Mouse (Mus musculus): ENCODE measurements at regions not wholly inside any gene's neighbourhood (a gene's known extent, or its start where the extent isn't known, plus 50 kb on each side); places are given as distances from the start of the nearest gene placed in this dataset.
A peak's percentile ranks its signal among the peaks of the same experiment; 100 is the strongest.

- H3K9me3 ChIP-seq (ENCODE audit: control insufficient read depth, low read length): no peaks in the 10 kb centered on the region
- H3K9ac ChIP-seq: no peak overlapping the region
- no peaks in the 10 kb centered on the region for H3K27me3 ChIP-seq (ENCODE audit: control insufficient read depth, insufficient read depth, low read length)
- 84% methylated on average over 9 of the region's 9 CpGs for WGBS
- H3K27ac ChIP-seq: no peak overlapping the region
- no peak overlapping the region for H3K4me2 ChIP-seq (replicated peaks)
- ATAC-seq (ENCODE audit: low FRiP score): no peak
- no peaks in the 10 kb centered on the region for H3K36me3 ChIP-seq (replicated peaks; ENCODE audit: control insufficient read depth, insufficient read depth)
- H3K4me1 ChIP-seq (replicated peaks; ENCODE audit: control insufficient read depth, insufficient read depth, low read length): no peaks in the 10 kb centered on the region
- no peak for DNase-seq (ENCODE audit: low spot score)
- no peak overlapping the region for H3K4me3 ChIP-seq (replicated peaks; ENCODE audit: low read length)
These were observed 78.2 kb upstream of the Fzd7 start for GRCm38 (mm10) chr1:59403831-59404547.

GRCm38 (mm10) chr1:59405370-59405769 lies 76.9 kb upstream of the Fzd7 start:
- H3K9ac ChIP-seq: no peak overlapping the region
- H3K36me3 ChIP-seq (replicated peaks; ENCODE audit: control insufficient read depth, insufficient read depth): no peaks in the 10 kb centered on the region
- 71% methylated on average over 8 of the region's 8 CpGs for WGBS
- DNase-seq (ENCODE audit: low spot score) (no peak), ATAC-seq (ENCODE audit: low FRiP score) (no peak)
- H3K4me3 ChIP-seq (replicated peaks; ENCODE audit: low read length): no peak overlapping the region
- H3K27ac ChIP-seq: no peak overlapping the region
- no peak overlapping the region for H3K4me2 ChIP-seq (replicated peaks)
- no peaks in the 10 kb centered on the region for H3K27me3 ChIP-seq (ENCODE audit: control insufficient read depth, insufficient read depth, low read length)
- no peaks in the 10 kb centered on the region for H3K9me3 ChIP-seq (ENCODE audit: control insufficient read depth, low read length)
- H3K4me1 ChIP-seq (replicated peaks; ENCODE audit: control insufficient read depth, insufficient read depth, low read length): no peaks in the 10 kb centered on the region

DNA sequence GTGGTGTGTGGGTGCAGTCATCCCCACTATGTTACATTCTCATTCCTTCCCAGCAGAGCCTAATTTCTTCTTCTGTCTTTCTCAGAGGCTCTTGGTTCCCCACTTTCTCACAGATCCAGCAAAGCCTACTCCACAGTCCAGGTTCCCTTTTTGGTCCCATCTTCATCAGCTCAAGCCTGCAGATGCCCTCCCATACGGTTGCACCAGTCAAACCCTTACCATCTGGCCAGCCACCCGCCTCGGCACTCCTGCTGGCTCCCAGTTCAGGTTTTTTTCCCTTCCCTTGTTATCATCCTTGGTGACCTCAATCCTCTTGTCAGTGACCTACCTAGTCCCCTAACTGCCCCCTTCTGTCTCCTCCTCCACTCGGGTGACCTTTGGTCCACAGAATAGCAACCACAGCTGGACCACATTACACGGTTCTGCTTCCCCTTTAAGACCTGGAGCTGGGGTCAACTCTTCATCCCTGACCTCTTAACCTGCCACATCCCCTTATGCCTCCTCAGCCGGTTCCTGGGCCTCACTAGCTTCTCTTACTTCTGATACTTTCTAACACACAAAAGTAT lies 75.4 kb upstream of the Fzd7 start:
- H3K36me3 ChIP-seq (replicated peaks; ENCODE audit: control insufficient read depth, insufficient read depth): no peaks in the 10 kb centered on the region
- H3K27me3 ChIP-seq (ENCODE audit: control insufficient read depth, insufficient read depth, low read length): no peaks in the 10 kb centered on the region
- no peak overlapping the region for H3K27ac ChIP-seq
- ATAC-seq (ENCODE audit: low FRiP score): no peak
- no peak for DNase-seq (ENCODE audit: low spot score)
- H3K9ac ChIP-seq: no peak overlapping the region
- H3K9me3 ChIP-seq (ENCODE audit: control insufficient read depth, low read length): no peaks in the 10 kb centered on the region
- WGBS: 13% methylated on average over 6 of the region's 6 CpGs
- H3K4me3 ChIP-seq (replicated peaks; ENCODE audit: low read length): no peak overlapping the region
- no peaks in the 10 kb centered on the region for H3K4me1 ChIP-seq (replicated peaks; ENCODE audit: control insufficient read depth, insufficient read depth, low read length)
- H3K4me2 ChIP-seq (replicated peaks): no peak overlapping the region

DNA sequence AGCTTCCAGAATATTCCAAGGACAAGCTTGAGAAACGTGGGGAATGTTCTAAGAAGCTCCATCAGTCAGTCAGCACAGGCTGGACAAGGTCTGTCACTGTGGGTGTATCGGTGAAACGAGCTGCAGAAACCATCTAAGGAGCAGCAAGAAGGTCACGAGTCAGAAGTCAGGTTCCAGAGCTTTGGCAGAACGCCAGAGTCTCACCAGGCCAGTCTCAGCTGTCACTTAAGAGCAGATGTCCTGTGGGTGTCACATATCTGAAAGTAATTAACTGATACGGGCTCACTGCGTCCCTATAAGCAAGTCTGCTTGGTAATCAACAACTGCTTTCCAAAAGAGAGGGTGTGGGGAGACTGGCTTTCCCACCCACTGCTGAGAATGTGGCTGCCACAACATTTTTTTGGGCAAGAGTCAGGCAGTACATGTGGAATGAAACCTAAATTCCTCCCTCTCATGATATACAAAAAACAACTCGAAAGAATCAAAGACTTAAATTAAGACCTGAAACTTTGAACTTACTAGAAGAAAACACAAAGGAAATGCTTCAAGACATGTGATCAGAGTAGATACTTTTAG lies 72.6 kb upstream of the Fzd7 start:
- H3K4me3 ChIP-seq (replicated peaks; ENCODE audit: low read length): no peak overlapping the region
- DNase-seq (ENCODE audit: low spot score) (no peak), ATAC-seq (ENCODE audit: low FRiP score) (no peak)
- H3K4me1 ChIP-seq (replicated peaks; ENCODE audit: control insufficient read depth, insufficient read depth, low read length): no peaks in the 10 kb centered on the region
- H3K9ac ChIP-seq: no peak overlapping the region
- no peak overlapping the region for H3K27ac ChIP-seq
- no peak overlapping the region for H3K4me2 ChIP-seq (replicated peaks)
- H3K27me3 ChIP-seq (ENCODE audit: control insufficient read depth, insufficient read depth, low read length): no peaks in the 10 kb centered on the region
- H3K9me3 ChIP-seq (ENCODE audit: control insufficient read depth, low read length): no peaks in the 10 kb centered on the region
- WGBS: 40% methylated on average over 8 of the region's 8 CpGs
- no peaks in the 10 kb centered on the region for H3K36me3 ChIP-seq (replicated peaks; ENCODE audit: control insufficient read depth, insufficient read depth)

DNA sequence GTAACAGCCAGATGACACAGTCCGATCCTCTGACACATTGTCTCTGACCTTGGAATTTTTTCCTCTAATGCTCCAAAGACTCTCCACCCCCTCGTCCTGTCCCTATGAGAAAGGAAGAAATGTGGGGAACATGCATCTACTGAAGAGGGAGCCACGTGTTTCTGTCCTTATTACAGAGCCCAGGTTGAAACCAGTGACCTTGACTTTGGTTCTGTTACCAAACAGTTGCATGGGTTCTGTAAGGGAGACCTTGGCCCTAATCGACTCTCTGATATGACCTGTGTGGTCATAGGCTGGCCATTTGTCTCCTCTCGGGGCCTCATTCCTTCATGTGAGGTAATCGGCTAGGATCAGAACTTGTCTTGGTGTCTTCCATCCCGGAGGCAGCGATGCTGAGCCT lies 69.0 kb upstream of the Fzd7 start:
- Histone ChIP-seq H3K9me3 (ENCODE audit: control insufficient read depth, low read length) (no peaks in the 10 kb centered on the region), H3K27ac (no peak overlapping the region), H3K4me3 (replicated peaks; ENCODE audit: low read length) (no peak overlapping the region), H3K36me3 (replicated peaks; ENCODE audit: control insufficient read depth, insufficient read depth) (no peaks in the 10 kb centered on the region), H3K4me1 (replicated peaks; ENCODE audit: control insufficient read depth, insufficient read depth, low read length) (0 out of 2 replicates have a peak, but pooled peaks cover 6% of the 10 kb centered on the region), H3K4me2 (replicated peaks) (no peak overlapping the region), H3K9ac (no peak overlapping the region), H3K27me3 (ENCODE audit: control insufficient read depth, insufficient read depth, low read length) (no peaks in the 10 kb centered on the region)
- DNase-seq (ENCODE audit: low spot score) (no peak), ATAC-seq (ENCODE audit: low FRiP score) (no peak)
- WGBS: 93% methylated on average over 8 of the region's 8 CpGs

GRCm38 (mm10) chr1:59414401-59415210 lies 67.6 kb upstream of the Fzd7 start:
- Histone ChIP-seq H3K4me3 (replicated peaks; ENCODE audit: low read length) (no peak overlapping the region), H3K4me2 (replicated peaks) (no peak overlapping the region), H3K27ac (no peak overlapping the region), H3K9me3 (ENCODE audit: control insufficient read depth, low read length) (no peaks in the 10 kb centered on the region), H3K36me3 (replicated peaks; ENCODE audit: control insufficient read depth, insufficient read depth) (no peaks in the 10 kb centered on the region), H3K4me1 (replicated peaks; ENCODE audit: control insufficient read depth, insufficient read depth, low read length) (0 out of 2 replicates have a peak, but pooled peaks cover 6% of the 10 kb centered on the region), H3K27me3 (ENCODE audit: control insufficient read depth, insufficient read depth, low read length) (no peaks in the 10 kb centered on the region), H3K9ac (no peak overlapping the region)
- ATAC-seq (ENCODE audit: low FRiP score) (peak; percentile 60; the same call in 1 of the 2 replicates), DNase-seq (ENCODE audit: low spot score) (no peak)
- WGBS: 22% methylated on average over 13 of the region's 13 CpGs

- DNase-seq (ENCODE audit: low spot score) (peak; percentile 51), ATAC-seq (ENCODE audit: low FRiP score) (no peak)
- Histone ChIP-seq H3K4me3 (replicated peaks; ENCODE audit: low read length) (no peak overlapping the region), H3K9ac (no peak overlapping the region), H3K9me3 (ENCODE audit: control insufficient read depth, low read length) (no peaks in the 10 kb centered on the region), H3K36me3 (replicated peaks; ENCODE audit: control insufficient read depth, insufficient read depth) (no peaks in the 10 kb centered on the region), H3K27ac (peak overlapping the region; percentile 60; the same call in 1 of the 2 replicates), H3K4me1 (replicated peaks; ENCODE audit: control insufficient read depth, insufficient read depth, low read length) (0 out of 2 replicates have a peak, but pooled peaks cover 6% of the 10 kb centered on the region), H3K4me2 (replicated peaks) (no peak overlapping the region), H3K27me3 (ENCODE audit: control insufficient read depth, insufficient read depth, low read length) (no peaks in the 10 kb centered on the region)
- WGBS: 54% methylated on average over 11 of the region's 11 CpGs
These were observed 66.4 kb upstream of the Fzd7 start for GRCm38 (mm10) chr1:59415733-59416312.

DNA sequence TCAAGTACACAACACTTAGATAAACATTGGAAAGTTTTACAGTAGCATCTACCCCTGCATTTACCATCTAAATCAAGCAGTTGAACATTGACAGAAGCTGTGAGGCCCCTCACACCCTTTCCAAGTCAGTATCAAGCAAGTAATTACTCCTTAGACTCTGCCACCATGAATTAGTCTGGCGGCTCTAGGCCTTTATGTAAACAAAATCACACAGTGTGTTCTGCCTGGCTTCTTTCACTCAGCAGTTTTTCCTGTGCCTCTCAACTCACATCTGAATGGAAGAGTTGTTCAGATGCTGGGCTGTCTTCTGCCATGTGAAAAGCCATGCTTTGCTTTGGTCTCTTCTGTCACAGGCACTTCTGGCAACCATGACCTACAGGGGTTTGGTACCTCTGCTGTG lies 64.9 kb upstream of the Fzd7 start:
- H3K36me3 ChIP-seq (replicated peaks; ENCODE audit: control insufficient read depth, insufficient read depth): no peaks in the 10 kb centered on the region
- no peaks in the 10 kb centered on the region for H3K9me3 ChIP-seq (ENCODE audit: control insufficient read depth, low read length)
- 65% methylated on average over 1 of the region's 1 CpGs for WGBS
- DNase-seq (ENCODE audit: low spot score): no peak
- H3K27ac ChIP-seq: no peak overlapping the region
- no peaks in the 10 kb centered on the region for H3K27me3 ChIP-seq (ENCODE audit: control insufficient read depth, insufficient read depth, low read length)
- no peak overlapping the region for H3K9ac ChIP-seq
- H3K4me2 ChIP-seq (replicated peaks): no peak overlapping the region
- no peak for ATAC-seq (ENCODE audit: low FRiP score)
- H3K4me3 ChIP-seq (replicated peaks; ENCODE audit: low read length): no peak overlapping the region
- 0 out of 2 replicates have a peak, but pooled peaks cover 10% of the 10 kb centered on the region for H3K4me1 ChIP-seq (replicated peaks; ENCODE audit: control insufficient read depth, insufficient read depth, low read length)

GRCm38 (mm10) chr1:59417962-59418361 lies 64.3 kb upstream of the Fzd7 start:
- H3K4me2 ChIP-seq (replicated peaks): no peak overlapping the region
- no peaks in the 10 kb centered on the region for H3K9me3 ChIP-seq (ENCODE audit: control insufficient read depth, low read length)
- no peak overlapping the region for H3K9ac ChIP-seq
- no peaks in the 10 kb centered on the region for H3K27me3 ChIP-seq (ENCODE audit: control insufficient read depth, insufficient read depth, low read length)
- H3K27ac ChIP-seq: no peak overlapping the region
- H3K4me1 ChIP-seq (replicated peaks; ENCODE audit: control insufficient read depth, insufficient read depth, low read length): 0 out of 2 replicates have a peak, but pooled peaks cover 13% of the 10 kb centered on the region
- H3K4me3 ChIP-seq (replicated peaks; ENCODE audit: low read length): no peak overlapping the region
- WGBS: 61% methylated on average over 3 of the region's 3 CpGs
- no peaks in the 10 kb centered on the region for H3K36me3 ChIP-seq (replicated peaks; ENCODE audit: control insufficient read depth, insufficient read depth)
- DNase-seq (ENCODE audit: low spot score) (no peak), ATAC-seq (ENCODE audit: low FRiP score) (no peak)

Data from hindbrain, embryonic 14.5 days (tissue).